Mouse (Mus musculus): Measurements from ENCODE around the gene Igbp1.

- TF ChIP-seq POLR2A (IDR thresholded peaks at IDR 0.05; ENCODE audit: insufficient read length, low read depth): no peak
- TF ChIP-seq USF1 (IDR thresholded peaks at IDR 0.05; ENCODE audit: low read depth): no peak
- TF ChIP-seq REST (IDR thresholded peaks at IDR 0.05; ENCODE audit: insufficient read depth, insufficient read length): no peak
These were observed 10.2 kb downstream of the Igbp1 start for GRCm38 (mm10) chrX:100504175-100504851.

All from myocyte (in vitro differentiated cells).